Mouse (Mus musculus) forebrain, embryonic 10.5 days (tissue): ENCODE measurements around the gene Psg16. TPM values are rescaled to one million over a fixed set of nuclear protein-coding genes. Genes with fewer than 3 reads are reported as not detected.
"Not testable (repeated sequence)": the region's sequence is repeated elsewhere in the genome, so short reads cannot be mapped to it uniquely, and the experiment has no call there.

Experiments used
- DNase-seq: peaks from one replicate; pipeline ENCODE4 v3.0.0-alpha.2; 2017; ENCODE audit warnings: low spot score; ENCODE audit errors: extremely low spot score
- H3K27ac ChIP-seq: fragments of 300-500 bp; sonication (generic); 2 replicates; pipeline ENCODE4 v1.5.1; 2016; ENCODE audit warnings: mild to moderate bottlenecking
- H3K27me3 ChIP-seq: fragments of 300-500 bp; sonication (generic); 2 replicates; pipeline ENCODE4 v1.6.1; 2016; ENCODE audit warnings: mild to moderate bottlenecking; ENCODE audit not compliant: poor library complexity, severe bottlenecking
- H3K36me3 ChIP-seq: fragments of 300-500 bp; sonication (generic); replicated peaks from 2 replicates; pipeline ENCODE4 v1.6.1; 2016; ENCODE audit warnings: mild to moderate bottlenecking, moderate library complexity
- H3K4me1 ChIP-seq: fragments of 300-500 bp; sonication (generic); 2 replicates; pipeline ENCODE4 v1.6.1; 2016
- H3K4me3 ChIP-seq: fragments of 300-500 bp; sonication (generic); 2 replicates; pipeline ENCODE4 v1.5.1; 2016; ENCODE audit warnings: mild to moderate bottlenecking, moderate library complexity
- H3K9me3 ChIP-seq: fragments of 300-500 bp; sonication (generic); 2 replicates; pipeline ENCODE4 v1.6.1; 2016; ENCODE audit warnings: mild to moderate bottlenecking, moderate library complexity
- WGBS: fragments of 180-500 bp; shearing (Covaris S2); methylation state at CpG from one replicate; pipeline ENCODE4 v1.1.7; 2016; 5-methylcytosine and 5-hydroxymethylcytosine counted together
- polyA plus RNA-seq: library from polyadenylated mRNA; unstranded; fragments of >200 nt; fragmentation: Nextera tagmentation; extraction: Ambion mirVana; gene quantifications from 2 replicates; pipeline ENCODE4 v1.2.1, GENCODE M21; 2016

Gene Psg16
- polyA plus RNA-seq, 1 experiment from 2014 or later, result 0.12 TPM

DNA sequence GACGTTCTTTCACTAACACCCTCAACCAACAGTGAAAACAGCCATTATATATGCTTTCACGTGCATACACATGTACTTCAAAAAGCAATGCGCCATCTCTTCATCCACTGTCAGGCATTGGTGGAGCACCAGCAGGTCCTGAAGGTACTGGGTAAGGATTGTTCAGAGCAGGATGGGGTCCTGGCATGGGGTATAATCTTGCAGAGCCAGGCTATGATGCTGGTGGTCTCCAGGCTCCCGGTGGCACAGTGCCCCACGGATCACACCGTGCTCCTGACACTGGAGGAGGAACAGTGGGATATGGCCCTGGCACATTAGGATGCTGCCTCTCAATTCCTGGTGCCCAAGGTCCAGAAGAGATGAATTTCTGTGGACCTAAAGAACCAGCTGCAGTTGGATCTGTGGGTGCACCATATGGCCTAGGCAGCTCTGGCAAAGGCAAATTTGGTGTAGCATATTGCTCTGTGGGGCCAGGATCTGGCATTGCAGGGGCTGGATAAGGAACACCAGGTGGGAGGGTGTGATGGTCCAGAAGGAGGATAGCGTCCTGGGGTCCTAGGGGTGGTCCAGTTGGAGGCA, 4.3 kb downstream of the Psg16 start:
- Histone ChIP-seq H3K27me3 (no peaks in the 10 kb centered on the region), H3K9me3 (peaks cover 12% of the 10 kb centered on the region), H3K4me3 (no peak overlapping the region), H3K27ac (no peak overlapping the region), H3K36me3 (no peaks in the 10 kb centered on the region), H3K4me1 (no peaks in the 10 kb centered on the region)
- WGBS, result 86% methylated on average over 7 of the region's 7 CpGs
- DNase-seq, result no peak

DNA sequence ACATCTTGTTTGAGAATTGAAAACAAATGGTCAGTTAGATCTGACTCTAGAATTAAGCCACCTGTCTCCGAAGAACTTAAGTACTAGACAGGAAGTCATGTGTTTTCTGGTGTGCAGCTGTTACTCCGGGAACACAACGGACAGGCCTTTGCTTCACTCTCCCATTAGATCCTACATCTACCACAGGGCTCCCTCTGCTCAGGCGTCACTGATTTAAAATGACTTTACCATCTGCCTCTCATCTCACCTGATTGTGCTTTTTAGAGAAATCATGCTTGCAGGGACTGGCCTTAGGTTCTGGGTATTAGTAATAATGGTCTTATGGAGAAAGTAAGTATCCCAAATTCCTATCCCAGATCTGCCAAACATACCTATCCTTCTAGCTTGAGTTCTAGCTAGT, 8.9 kb downstream of the Psg16 start:
- 87% methylated on average over 4 of the region's 4 CpGs for WGBS
- no peak for DNase-seq
- Histone ChIP-seq H3K27ac (no peak overlapping the region), H3K36me3 (no peaks in the 10 kb centered on the region), H3K27me3 (no peaks in the 10 kb centered on the region), H3K4me1 (no peaks in the 10 kb centered on the region), H3K9me3 (peaks cover 4% of the 10 kb centered on the region), H3K4me3 (no peak overlapping the region)

DNA sequence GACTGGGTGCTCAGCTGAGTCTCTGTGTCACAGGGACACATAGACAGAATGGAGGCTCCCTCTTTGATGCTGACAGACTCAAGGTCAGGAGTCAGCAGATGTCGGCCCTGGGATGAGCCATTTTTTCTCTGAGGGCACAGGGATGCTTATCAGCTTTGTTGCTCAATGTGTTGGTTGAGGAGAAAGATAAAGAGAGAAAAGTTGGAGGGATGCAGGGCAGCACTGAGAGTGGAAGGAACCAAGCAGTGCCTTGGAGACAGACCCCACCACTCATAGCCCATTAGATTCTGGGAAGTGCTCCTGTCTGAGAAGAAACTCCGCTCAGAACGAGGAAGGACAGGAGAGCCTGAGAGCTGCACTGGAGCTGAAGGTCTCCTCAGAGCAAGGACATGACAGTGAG, 13.9 kb downstream of the Psg16 start:
- no peaks in the 10 kb centered on the region for H3K36me3 ChIP-seq
- H3K9me3 ChIP-seq, result no peaks in the 10 kb centered on the region; the same call in 1 of the 2 replicates
- 76% methylated on average over 3 of the region's 3 CpGs for WGBS
- no peak overlapping the region for H3K27ac ChIP-seq
- no peak for DNase-seq
- H3K4me3 ChIP-seq, result no peak overlapping the region
- no peaks in the 10 kb centered on the region for H3K27me3 ChIP-seq
- no peaks in the 10 kb centered on the region for H3K4me1 ChIP-seq

DNA sequence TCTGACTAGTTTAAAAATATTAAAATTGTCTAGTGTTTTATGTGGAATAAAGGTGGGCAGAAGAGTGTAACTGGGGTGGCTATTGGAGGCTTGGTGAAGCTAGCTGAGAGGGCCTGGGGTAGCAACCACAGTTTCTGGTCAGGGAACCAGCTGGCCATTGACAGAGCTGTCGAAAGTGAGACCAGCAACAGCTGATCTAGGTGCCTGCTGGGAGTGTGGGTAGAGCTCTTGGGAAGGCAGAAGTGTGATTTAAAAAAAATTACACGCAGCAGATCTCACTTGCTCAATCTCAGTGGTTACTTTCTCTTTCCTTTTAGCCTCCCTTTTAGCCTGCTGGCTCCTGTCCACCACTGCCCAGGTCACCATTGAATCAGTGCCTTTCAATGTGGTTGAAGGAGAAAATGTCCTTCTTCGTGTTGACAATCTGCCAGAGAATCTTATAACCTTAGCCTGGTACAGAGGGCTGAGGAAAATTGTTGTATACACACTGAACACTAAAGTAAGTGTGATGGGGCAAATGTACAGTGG, 16.3 kb downstream of the Psg16 start:
- WGBS, result 64% methylated on average over 3 of the region's 3 CpGs
- H3K27me3 ChIP-seq, result no peaks in the 10 kb centered on the region
- H3K9me3 ChIP-seq, result peaks cover 2% of the 10 kb centered on the region; the same call in 1 of the 2 replicates
- H3K4me3 ChIP-seq, result no peak overlapping the region
- H3K4me1 ChIP-seq, result no peaks in the 10 kb centered on the region
- H3K27ac ChIP-seq, result no peak overlapping the region
- H3K36me3 ChIP-seq, result no peaks in the 10 kb centered on the region
- no peak for DNase-seq

DNA sequence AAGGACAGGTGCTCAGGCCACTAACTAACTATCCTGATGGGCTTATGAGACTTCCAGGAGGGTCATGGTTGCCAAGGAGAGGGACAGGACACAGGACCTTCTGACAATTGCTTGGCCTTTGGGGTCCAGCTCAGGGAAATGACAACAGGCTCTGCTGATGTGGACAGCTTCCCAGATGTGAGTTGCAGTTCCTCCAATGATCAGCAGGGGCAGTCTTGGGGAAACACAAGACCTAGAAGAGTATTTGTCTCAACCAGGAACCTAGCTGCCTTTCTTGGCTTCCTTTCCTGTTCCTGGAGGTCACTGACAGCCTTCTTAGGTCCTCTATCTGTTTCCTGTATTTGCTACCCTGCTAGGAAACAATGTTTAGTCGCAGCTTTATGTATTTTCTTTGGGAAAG, 17.4 kb downstream of the Psg16 start:
- 10% methylated on average over 1 of the region's 1 CpGs for WGBS
- Histone ChIP-seq H3K27ac (no peak overlapping the region), H3K4me3 (no peak overlapping the region), H3K27me3 (no peaks in the 10 kb centered on the region), H3K4me1 (no peaks in the 10 kb centered on the region), H3K9me3 (peaks cover 2% of the 10 kb centered on the region; the same call in 1 of the 2 replicates), H3K36me3 (no peaks in the 10 kb centered on the region)
- DNase-seq, result no peak

DNA sequence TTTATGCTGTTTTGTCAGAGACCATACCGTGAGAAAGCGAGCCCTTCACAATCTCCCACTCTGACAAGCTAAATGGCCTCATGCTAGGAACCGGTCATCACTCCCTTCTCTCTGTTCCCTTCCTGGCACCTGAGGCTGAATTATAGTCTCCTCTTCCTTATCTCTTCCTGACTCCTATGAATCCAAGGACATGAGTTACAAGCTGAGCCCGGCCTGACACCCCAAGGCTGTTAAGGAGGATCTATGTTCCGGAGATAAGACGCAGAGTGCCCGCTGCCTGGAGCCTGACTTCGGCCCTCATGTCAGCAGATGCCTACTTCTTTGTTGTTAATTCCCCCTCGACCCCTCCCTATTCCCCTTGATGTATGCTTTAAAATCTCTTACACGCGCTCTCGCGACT, 27.8 kb downstream of the Psg16 start:
- H3K27ac ChIP-seq, H3K36me3 ChIP-seq, H3K9me3 ChIP-seq, DNase-seq, H3K4me3 ChIP-seq, H3K27me3 ChIP-seq, H3K4me1 ChIP-seq: not testable (repeated sequence)
- WGBS, result 90% methylated on average over 13 of the region's 13 CpGs

DNA sequence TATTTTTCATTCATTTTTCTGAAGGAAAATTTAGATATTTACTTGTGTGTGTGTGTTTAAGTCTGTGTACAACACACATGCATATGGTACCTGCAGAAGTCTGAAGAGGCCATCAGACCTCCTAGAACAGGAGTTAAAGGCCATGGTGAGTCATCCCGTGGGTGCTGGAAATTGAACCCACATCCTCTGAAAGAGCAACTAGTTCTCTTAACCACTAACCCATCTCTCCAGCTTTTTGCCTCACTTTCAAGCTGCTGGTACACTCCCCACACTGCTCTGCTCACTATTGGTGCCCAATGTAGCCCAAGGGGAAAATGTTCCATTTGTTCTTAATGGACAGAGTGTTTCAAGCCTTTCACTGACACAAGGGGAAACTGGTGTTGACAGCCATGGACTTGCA, 61.5 kb downstream of the Psg16 start:
- no peak for DNase-seq
- Histone ChIP-seq H3K36me3 (no peaks in the 10 kb centered on the region), H3K4me1 (no peaks in the 10 kb centered on the region), H3K27me3 (no peaks in the 10 kb centered on the region), H3K4me3 (no peak overlapping the region), H3K27ac (no peak overlapping the region), H3K9me3 (peaks cover 24% of the 10 kb centered on the region; the same call in 1 of the 2 replicates)
- 87% methylated on average over 1 of the region's 1 CpGs for WGBS

DNA sequence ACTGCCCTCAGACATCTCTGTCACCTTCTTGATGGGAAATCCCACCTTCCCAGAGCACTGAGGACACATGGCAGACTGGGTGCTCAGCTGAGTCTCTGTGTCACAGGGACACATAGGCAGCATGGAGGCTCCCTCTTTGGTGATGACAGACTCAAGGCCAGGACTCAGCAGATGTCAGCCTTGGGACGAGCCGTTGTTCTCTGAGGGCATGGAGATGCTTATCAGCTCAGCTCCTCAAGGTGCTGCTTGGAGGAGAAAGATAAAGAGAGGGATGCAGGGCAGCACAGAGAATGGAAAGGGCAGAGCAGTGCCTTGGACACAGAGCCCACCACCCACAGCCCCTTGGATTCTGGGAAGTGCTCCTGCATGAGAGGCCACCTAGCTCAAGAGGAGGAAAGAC, 76.1 kb downstream of the Psg16 start, which contains the start of gene Ceacam3:
TSS of gene Ceacam3 (plus strand) at position 352 of the 400 bp plus-strand sequence.
- Histone ChIP-seq H3K4me1 (no peaks in the 10 kb centered on the region), H3K9me3 (peaks cover 48% of the 10 kb centered on the region), H3K36me3 (no peaks in the 10 kb centered on the region), H3K4me3 (no peak within 1 kb of the TSS), H3K27me3 (no peaks in the 10 kb centered on the region), H3K27ac (no peak within 1 kb of the TSS)
- no peak for DNase-seq
- whole genome bisulfite sequencing, result 93% methylated on average over 2 of the region's 2 CpGs

DNA sequence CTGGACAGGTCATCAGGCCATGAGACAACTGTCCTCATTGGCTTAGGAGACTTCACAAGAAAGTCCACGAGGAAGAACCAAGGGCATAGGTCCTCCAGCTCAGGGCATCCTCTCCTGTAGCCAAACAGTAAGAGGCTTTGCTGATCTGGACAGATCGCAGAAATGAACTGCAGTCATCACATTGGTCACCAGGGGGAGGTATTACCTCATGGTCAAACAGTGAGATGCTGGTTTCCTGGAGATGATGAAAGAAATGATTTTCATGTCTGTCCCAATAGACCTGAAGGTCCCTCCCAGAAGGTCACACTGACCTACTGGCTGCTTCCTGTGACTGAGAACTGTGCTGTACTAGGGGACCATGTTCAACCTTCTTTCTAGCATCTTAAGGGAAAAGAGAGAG, 81.8 kb downstream of the Psg16 start:
- Histone ChIP-seq H3K27ac (no peak overlapping the region), H3K9me3 (peaks cover 51% of the 10 kb centered on the region), H3K36me3 (no peaks in the 10 kb centered on the region), H3K4me3 (no peak overlapping the region), H3K4me1 (no peaks in the 10 kb centered on the region), H3K27me3 (no peaks in the 10 kb centered on the region)
- DNase-seq, result no peak
- 35% methylated on average over 2 of the region's 2 CpGs for WGBS

DNA sequence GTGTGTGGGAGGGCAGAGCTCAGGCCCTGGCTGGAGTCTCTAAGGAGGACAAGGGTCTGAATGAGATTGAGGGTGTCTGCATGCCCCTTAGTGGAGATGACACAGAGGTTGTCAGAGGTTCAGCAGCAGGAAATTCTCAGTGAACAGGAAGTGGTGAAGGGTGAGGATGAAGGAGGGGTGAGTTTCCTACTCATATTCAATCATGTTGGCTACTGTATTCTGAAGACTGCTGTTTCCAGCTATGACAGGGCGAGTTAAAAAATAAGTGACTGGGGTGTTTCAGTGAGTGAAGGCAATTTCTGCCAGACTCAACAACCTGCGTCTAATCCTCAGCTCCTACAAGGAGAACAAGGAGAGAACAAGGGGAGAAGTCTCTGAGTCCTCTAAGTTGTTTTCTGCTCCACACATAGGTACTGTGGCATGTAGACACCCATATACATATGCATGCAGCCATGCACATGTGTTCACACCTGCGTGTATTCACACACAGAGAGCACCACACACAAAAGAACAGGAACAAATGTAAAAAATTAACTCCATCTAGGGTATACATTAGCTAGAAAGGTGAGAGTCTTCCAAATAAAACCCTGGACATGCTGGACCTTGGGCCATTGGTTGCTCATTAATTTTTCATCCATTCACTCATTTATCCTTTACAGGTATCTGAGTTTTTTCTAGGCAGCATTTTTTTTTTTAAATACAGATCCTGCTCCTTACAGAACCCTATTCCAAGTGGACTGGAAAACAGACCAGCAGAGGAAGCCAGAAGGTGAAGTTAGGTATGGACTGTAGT, 83.2 kb downstream of the Psg16 start:
- no peak for DNase-seq
- Histone ChIP-seq H3K27ac (no peak overlapping the region), H3K27me3 (no peaks in the 10 kb centered on the region), H3K4me1 (no peaks in the 10 kb centered on the region), H3K4me3 (no peak overlapping the region), H3K36me3 (no peaks in the 10 kb centered on the region), H3K9me3 (peaks cover 62% of the 10 kb centered on the region)
- 80% methylated on average over 3 of the region's 3 CpGs for WGBS

DNA sequence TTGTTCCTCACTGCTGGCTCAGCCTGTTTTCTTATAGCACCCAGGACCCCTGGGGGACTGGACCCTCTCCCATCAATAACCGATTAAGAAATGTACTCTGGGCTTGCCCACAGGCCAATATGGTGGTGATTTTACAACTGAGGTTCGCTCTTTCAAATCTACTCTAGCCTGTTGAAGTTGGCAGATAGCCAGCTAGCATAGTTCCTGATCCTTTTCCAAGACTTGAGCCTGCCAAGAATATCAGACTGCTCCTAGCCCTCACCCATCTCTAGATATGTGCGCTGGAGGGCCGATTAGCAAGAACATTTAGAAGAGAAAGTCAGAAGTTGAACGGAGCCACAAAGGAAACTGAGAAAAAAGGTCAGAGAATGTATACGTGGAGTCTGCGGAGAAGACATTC, 85.2 kb downstream of the Psg16 start:
- WGBS, result 88% methylated on average over 7 of the region's 7 CpGs
- H3K4me3 ChIP-seq, result no peak overlapping the region

DNA sequence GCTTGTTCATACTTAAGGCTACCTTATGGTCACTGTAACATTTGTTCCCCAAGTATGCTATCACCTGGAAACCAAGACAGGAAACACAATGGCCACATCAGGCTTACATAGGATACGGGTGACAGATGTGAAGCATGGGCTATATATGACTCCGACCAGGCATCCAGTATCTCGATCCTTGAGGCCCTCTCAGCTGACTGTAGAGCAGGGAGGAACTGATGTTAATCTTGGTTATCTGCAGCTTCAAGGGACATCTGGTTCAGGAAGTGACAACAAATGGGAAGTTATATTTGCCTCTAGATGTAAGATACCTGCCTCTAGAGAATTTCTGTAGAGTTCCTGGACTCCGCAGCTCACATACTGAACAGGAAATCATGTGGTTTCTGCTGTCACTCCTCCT, 98.0 kb downstream of the Psg16 start:
- H3K4me3 ChIP-seq, result no peak overlapping the region
- 90% methylated on average over 4 of the region's 4 CpGs for WGBS
- no peaks in the 10 kb centered on the region for H3K4me1 ChIP-seq
- no peaks in the 10 kb centered on the region for H3K27me3 ChIP-seq
- no peak overlapping the region for H3K27ac ChIP-seq
- no peaks in the 10 kb centered on the region for H3K36me3 ChIP-seq
- no peak for DNase-seq
- H3K9me3 ChIP-seq, result peaks cover 53% of the 10 kb centered on the region

More for the DNA sequence above, 85.2 kb downstream of the Psg16 start:
- Histone ChIP-seq H3K36me3 (no peaks in the 10 kb centered on the region), H3K4me1 (no peaks in the 10 kb centered on the region), H3K27me3 (no peaks in the 10 kb centered on the region), H3K27ac (no peak overlapping the region), H3K9me3 (peaks cover 71% of the 10 kb centered on the region)
- DNase-seq, result no peak
